Mouse (Mus musculus): ENCODE measurements at regions not wholly inside any gene's neighbourhood (a gene's known extent, or its start where the extent isn't known, plus 50 kb on each side); places are given as distances from the start of the nearest gene placed in this dataset.
"Not testable (repeated sequence)": the region's sequence is repeated elsewhere in the genome, so short reads cannot be mapped to it uniquely, and the experiment has no call there.

GRCm38 (mm10) chr6:81839474-81840153 lies 83.9 kb upstream of the Gcfc2 start:
- DNase-seq, result no peak

- not testable (repeated sequence) for DNase-seq
Observed at GRCm38 (mm10) chr6:81868207-81868606, 55.3 kb upstream of the Gcfc2 start.
